Mouse (Mus musculus): Measurements from ENCODE around the gene Fhdc1. TPM values are rescaled to one million over a fixed set of nuclear protein-coding genes. Genes with fewer than 3 reads are reported as not detected.
A peak's percentile ranks its signal among the peaks of the same experiment; 100 is the strongest.

Fhdc1 gene
- total RNA-seq, 1 experiment, result 1.2 TPM

- in situ Hi-C loops (cut with MboI; ENCODE audit: low sequenced_read_pairs in 2 of 2, unreplicated experiment in 2 of 2), result no loop called here
- H3K9ac ChIP-seq (ENCODE audit: insufficient read depth, low read depth, low read length, poor library complexity, severe bottlenecking), result peak overlapping the region; percentile 72
- peak overlapping the region; percentile 82 to 88 for H3K4me3 ChIP-seq (ENCODE audit: insufficient read depth in 1 of 2, low read depth in 1 of 2, low read length in 2 of 2, poor library complexity in 1 of 2, severe bottlenecking in 1 of 2)
- H3K27ac ChIP-seq (ENCODE audit: insufficient read depth, low read depth, low read length, poor library complexity, severe bottlenecking), result no peak overlapping the region
- H3K36me3 ChIP-seq (ENCODE audit: control insufficient read depth, insufficient read depth, low read length, poor library complexity, severe bottlenecking), result no peaks in the 10 kb centered on the region
- H3K9me3 ChIP-seq (ENCODE audit: control insufficient read depth, insufficient read depth, low read depth, low read length), result no peaks in the 10 kb centered on the region
- no peak for DNase-seq (ENCODE audit: low read depth, low spot score)
- no peak for TF ChIP-seq CHD2 (IDR thresholded peaks at IDR 0.05; ENCODE audit: low read depth, low read length)
- TF ChIP-seq ZC3H11A (IDR thresholded peaks at IDR 0.05; ENCODE audit: borderline replicate concordance, low read depth, low read length), result no peak
- no peak for TF ChIP-seq ZNF384 (IDR thresholded peaks at IDR 0.05; ENCODE audit: low read depth, low read length)
- TF ChIP-seq MAFK (IDR thresholded peaks at IDR 0.05; ENCODE audit: insufficient read depth, low read depth, low read length), result no peak
- TF ChIP-seq HCFC1 (IDR thresholded peaks at IDR 0.05; ENCODE audit: borderline replicate concordance, insufficient read depth, low read length), result no peak
- H3K4me1 ChIP-seq (ENCODE audit: control insufficient read depth in 2 of 2, insufficient read depth in 2 of 2, low read length in 2 of 2, poor library complexity in 1 of 2), result peaks cover 0 to 2% of the 10 kb centered on the region in 2 experiments; a peak in 1 of 4 replicates
These were observed 780 bp downstream of the Fhdc1 start for GRCm38 (mm10) chr3:84479293-84480005.

GRCm38 (mm10) chr3:84478896-84479292 is 1.3 kb downstream of the Fhdc1 start:
- Histone ChIP-seq H3K4me3 (ENCODE audit: insufficient read depth in 1 of 2, low read depth in 1 of 2, low read length in 2 of 2, poor library complexity in 1 of 2, severe bottlenecking in 1 of 2) (peak overlapping the region; percentile 82 to 88; a peak in 3 of 4 replicates), H3K4me1 (ENCODE audit: control insufficient read depth in 2 of 2, insufficient read depth in 2 of 2, low read length in 2 of 2, poor library complexity in 1 of 2) (peaks cover 0 to 2% of the 10 kb centered on the region in 2 experiments; a peak in 1 of 4 replicates), H3K27ac (ENCODE audit: insufficient read depth, low read depth, low read length, poor library complexity, severe bottlenecking) (no peak overlapping the region), H3K36me3 (ENCODE audit: control insufficient read depth, insufficient read depth, low read length, poor library complexity, severe bottlenecking) (no peaks in the 10 kb centered on the region), H3K9me3 (ENCODE audit: control insufficient read depth, insufficient read depth, low read depth, low read length) (no peaks in the 10 kb centered on the region), H3K9ac (ENCODE audit: insufficient read depth, low read depth, low read length, poor library complexity, severe bottlenecking) (no peak overlapping the region)
- TF ChIP-seq MAFK (IDR thresholded peaks at IDR 0.05; ENCODE audit: insufficient read depth, low read depth, low read length) (no peak), ZNF384 (IDR thresholded peaks at IDR 0.05; ENCODE audit: low read depth, low read length) (no peak), ZC3H11A (IDR thresholded peaks at IDR 0.05; ENCODE audit: borderline replicate concordance, low read depth, low read length) (no peak), CHD2 (IDR thresholded peaks at IDR 0.05; ENCODE audit: low read depth, low read length) (no peak), HCFC1 (IDR thresholded peaks at IDR 0.05; ENCODE audit: borderline replicate concordance, insufficient read depth, low read length) (no peak)
- DNase-seq (ENCODE audit: low read depth, low spot score), result no peak
- in situ Hi-C loops (cut with MboI; ENCODE audit: low sequenced_read_pairs in 2 of 2, unreplicated experiment in 2 of 2), result no loop called here

GRCm38 (mm10) chr3:84478195-84478594 is 2.0 kb downstream of the Fhdc1 start:
- H3K27ac ChIP-seq (ENCODE audit: insufficient read depth, low read depth, low read length, poor library complexity, severe bottlenecking), result no peak overlapping the region
- no peak for TF ChIP-seq ZC3H11A (IDR thresholded peaks at IDR 0.05; ENCODE audit: borderline replicate concordance, low read depth, low read length)
- no peak for TF ChIP-seq MAFK (IDR thresholded peaks at IDR 0.05; ENCODE audit: insufficient read depth, low read depth, low read length)
- no peak for TF ChIP-seq HCFC1 (IDR thresholded peaks at IDR 0.05; ENCODE audit: borderline replicate concordance, insufficient read depth, low read length)
- no peak for TF ChIP-seq CHD2 (IDR thresholded peaks at IDR 0.05; ENCODE audit: low read depth, low read length)
- no peak for TF ChIP-seq ZNF384 (IDR thresholded peaks at IDR 0.05; ENCODE audit: low read depth, low read length)
- no peaks in the 10 kb centered on the region for H3K36me3 ChIP-seq (ENCODE audit: control insufficient read depth, insufficient read depth, low read length, poor library complexity, severe bottlenecking)
- DNase-seq (ENCODE audit: low read depth, low spot score), result no peak
- H3K9me3 ChIP-seq (ENCODE audit: control insufficient read depth, insufficient read depth, low read depth, low read length), result no peaks in the 10 kb centered on the region
- no peak overlapping the region for H3K4me3 ChIP-seq (ENCODE audit: insufficient read depth in 1 of 2, low read depth in 1 of 2, low read length in 2 of 2, poor library complexity in 1 of 2, severe bottlenecking in 1 of 2)
- H3K4me1 ChIP-seq (ENCODE audit: control insufficient read depth in 2 of 2, insufficient read depth in 2 of 2, low read length in 2 of 2, poor library complexity in 1 of 2), result peaks cover 0 to 2% of the 10 kb centered on the region in 2 experiments; a peak in 1 of 4 replicates
- in situ Hi-C loops (cut with MboI; ENCODE audit: low sequenced_read_pairs in 2 of 2, unreplicated experiment in 2 of 2), result no loop called here
- no peak overlapping the region for H3K9ac ChIP-seq (ENCODE audit: insufficient read depth, low read depth, low read length, poor library complexity, severe bottlenecking)

GRCm38 (mm10) chr3:84477498-84477897 is 2.7 kb downstream of the Fhdc1 start:
- no peak for TF ChIP-seq ZC3H11A (IDR thresholded peaks at IDR 0.05; ENCODE audit: borderline replicate concordance, low read depth, low read length)
- TF ChIP-seq MAFK (IDR thresholded peaks at IDR 0.05; ENCODE audit: insufficient read depth, low read depth, low read length), result no peak
- TF ChIP-seq HCFC1 (IDR thresholded peaks at IDR 0.05; ENCODE audit: borderline replicate concordance, insufficient read depth, low read length), result no peak
- no peak for TF ChIP-seq ZNF384 (IDR thresholded peaks at IDR 0.05; ENCODE audit: low read depth, low read length)
- no peak for TF ChIP-seq CHD2 (IDR thresholded peaks at IDR 0.05; ENCODE audit: low read depth, low read length)
- H3K4me3 ChIP-seq (ENCODE audit: insufficient read depth in 1 of 2, low read depth in 1 of 2, low read length in 2 of 2, poor library complexity in 1 of 2, severe bottlenecking in 1 of 2), result no peak overlapping the region
- no peak for DNase-seq (ENCODE audit: low read depth, low spot score)
- peaks cover 0 to 2% of the 10 kb centered on the region in 2 experiments; a peak in 1 of 4 replicates for H3K4me1 ChIP-seq (ENCODE audit: control insufficient read depth in 2 of 2, insufficient read depth in 2 of 2, low read length in 2 of 2, poor library complexity in 1 of 2)
- H3K9me3 ChIP-seq (ENCODE audit: control insufficient read depth, insufficient read depth, low read depth, low read length), result no peaks in the 10 kb centered on the region
- H3K9ac ChIP-seq (ENCODE audit: insufficient read depth, low read depth, low read length, poor library complexity, severe bottlenecking), result no peak overlapping the region
- no peaks in the 10 kb centered on the region for H3K36me3 ChIP-seq (ENCODE audit: control insufficient read depth, insufficient read depth, low read length, poor library complexity, severe bottlenecking)
- in situ Hi-C loops (cut with MboI; ENCODE audit: low sequenced_read_pairs in 2 of 2, unreplicated experiment in 2 of 2), result no loop called here
- no peak overlapping the region for H3K27ac ChIP-seq (ENCODE audit: insufficient read depth, low read depth, low read length, poor library complexity, severe bottlenecking)
